Mouse (Mus musculus): ENCODE data around the gene Ube2l3.
"Not testable (repeated sequence)": the region's sequence is repeated elsewhere in the genome, so short reads cannot be mapped to it uniquely, and the experiment has no call there.

Gene Ube2l3

GRCm38 (mm10) chr16:17208389-17209361, 6.2 kb upstream of the Ube2l3 start, which contains the start of gene Rimbp3:
Rimbp3 (plus strand) TSS chr16:17208603.
- DNase-seq = peak; percentile 91

GRCm38 (mm10) chr16:17204990-17205389, 2.5 kb upstream of the Ube2l3 start:
- DNase-seq = peak; percentile 53

DNA sequence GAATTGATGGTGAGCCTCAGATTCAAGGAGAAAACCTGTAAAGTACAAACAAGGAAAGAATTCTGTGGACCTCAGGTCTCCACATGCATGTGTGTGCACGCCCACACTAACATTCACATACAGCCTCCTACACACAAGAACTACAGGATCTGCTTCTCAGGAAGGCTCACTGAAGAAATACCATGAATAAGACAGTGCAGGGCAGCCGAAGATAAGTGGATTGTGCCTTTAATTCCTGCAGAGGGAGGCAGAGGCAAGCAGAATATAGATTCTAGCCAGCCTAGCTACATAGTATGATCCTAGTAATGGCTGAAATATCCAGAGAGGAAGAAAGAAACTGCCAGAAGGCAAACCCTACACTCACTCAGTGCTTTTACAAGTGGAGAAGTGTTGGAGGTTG, 472 bp downstream of the Ube2l3 start:
- DNase-seq = no peak

GRCm38 (mm10) chr16:17200953-17201707, 1.3 kb downstream of the Ube2l3 start:
- peak; percentile 89 for DNase-seq

DNA sequence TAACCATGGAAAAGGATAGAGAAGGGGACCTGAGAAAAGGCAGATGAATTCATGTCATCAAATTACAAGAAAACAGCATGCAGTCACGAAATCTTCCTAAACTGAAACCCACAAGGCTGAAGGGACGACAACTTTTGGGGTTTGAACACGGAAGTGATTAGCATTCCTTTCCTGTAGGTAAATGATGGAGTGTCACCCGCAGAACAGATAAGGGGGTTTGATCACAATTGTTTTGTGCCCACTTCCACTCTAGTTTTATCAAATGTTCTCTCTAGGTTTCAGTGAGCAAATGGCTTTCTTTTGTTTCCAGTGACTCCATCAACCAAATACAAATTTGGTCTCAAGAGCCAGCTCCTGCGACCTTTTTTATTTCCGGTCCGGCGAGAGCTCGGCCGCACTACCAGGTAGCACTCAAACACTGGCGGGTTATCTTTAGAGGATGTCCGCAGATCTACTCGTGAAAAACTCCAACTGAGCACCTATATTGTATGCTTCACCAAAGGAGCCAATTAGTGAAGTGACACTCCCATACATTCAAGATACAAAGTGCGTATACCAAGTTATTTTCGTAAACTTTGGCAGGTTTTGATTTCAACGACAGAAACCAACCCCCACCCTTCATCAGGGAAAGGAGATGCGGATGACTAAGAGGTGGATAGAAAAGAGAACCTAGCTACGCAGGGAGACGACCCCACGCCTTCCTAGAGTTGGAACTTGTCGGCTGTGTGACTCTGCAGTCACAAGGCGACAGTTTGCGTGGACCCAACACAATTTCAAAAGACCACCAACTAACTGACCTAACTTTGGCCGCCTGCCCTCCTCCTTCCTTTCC, 2.1 kb downstream of the Ube2l3 start:
- DNase-seq = no peak

DNA sequence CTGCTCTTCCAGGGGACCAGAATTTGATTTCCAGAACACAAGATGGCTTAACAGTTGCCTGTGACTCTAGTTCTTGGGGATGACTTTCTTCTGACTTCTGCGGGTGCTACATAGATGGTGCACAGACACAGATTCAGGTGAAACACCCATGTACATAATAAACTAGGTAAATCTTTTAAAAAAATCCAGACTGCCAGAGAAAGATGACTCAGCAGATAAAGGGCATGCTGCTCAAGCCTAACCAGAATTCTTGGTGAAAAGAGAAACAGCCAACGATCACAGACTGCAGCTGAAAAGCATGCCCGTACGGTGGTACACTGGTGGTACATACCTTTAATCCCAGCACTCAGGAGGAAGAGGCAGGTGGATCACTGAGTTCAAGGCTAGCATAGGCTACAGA, 8.6 kb downstream of the Ube2l3 start:
- no peak for DNase-seq

DNA sequence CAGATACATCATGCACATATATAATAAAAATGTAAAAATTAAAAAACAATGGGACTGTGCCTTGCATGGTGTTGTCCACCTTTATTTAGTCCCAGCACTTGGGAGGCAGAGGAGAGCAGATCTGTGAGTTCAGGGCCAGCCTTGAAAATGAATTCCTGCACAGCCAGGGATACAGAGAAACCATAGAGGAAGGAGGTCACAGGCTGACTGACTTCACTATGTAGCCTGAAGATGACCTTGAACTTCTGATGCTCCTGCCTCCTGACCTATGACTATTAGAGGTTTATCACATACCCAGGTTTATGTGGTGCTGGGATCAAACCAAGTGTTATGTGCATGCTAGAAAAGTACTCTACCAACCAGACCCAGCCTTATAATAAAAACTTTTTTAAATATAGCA, 17.0 kb downstream of the Ube2l3 start:
- no peak for DNase-seq

- no peak for DNase-seq
These were observed 19.4 kb downstream of the Ube2l3 start for GRCm38 (mm10) chr16:17183003-17183402.

- DNase-seq = no peak
These were observed 20.3 kb downstream of the Ube2l3 start for GRCm38 (mm10) chr16:17182136-17182535.

DNA sequence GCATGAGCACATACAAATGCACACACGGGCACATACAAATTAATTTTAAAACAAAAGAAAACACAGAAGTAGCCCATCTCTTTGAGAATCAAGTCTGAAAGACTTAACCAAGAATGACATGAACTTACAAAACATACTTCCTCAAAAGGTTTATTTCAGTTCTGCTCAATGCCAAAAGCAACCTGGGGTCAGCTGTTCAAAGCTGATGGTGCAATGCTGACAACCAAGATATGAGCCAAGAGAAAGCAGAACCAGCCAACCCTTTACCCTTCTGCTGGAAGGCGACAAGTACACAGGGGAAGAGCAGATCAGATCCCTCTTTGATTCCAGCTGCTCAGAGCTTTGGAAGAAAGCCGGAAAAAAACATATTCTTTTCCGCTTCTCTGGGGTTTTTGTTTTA, 21.1 kb downstream of the Ube2l3 start:
- no peak for DNase-seq

DNA sequence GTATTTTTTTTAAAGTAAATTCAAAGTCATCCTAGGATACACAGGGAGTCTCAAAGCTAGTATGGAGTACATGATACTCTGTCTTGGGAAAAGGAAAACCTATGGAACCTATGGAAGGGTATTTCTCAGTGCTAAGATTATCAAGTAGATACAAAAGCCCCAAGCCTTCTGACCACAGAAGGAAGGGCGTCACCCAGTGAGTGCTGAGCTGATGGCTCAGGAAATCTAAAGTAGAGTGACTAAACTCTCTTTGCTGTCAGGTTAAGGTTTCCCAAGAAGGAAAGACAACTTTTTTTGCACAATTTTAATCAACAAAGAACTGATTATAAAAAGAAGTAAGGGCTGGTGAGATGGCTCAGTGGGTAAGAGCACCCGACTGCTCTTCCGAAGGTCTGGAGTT, 22.7 kb downstream of the Ube2l3 start:
- DNase-seq = no peak

GRCm38 (mm10) chr16:17177623-17178170, 24.8 kb downstream of the Ube2l3 start:
- no peak for DNase-seq

GRCm38 (mm10) chr16:17175765-17176164, 26.7 kb downstream of the Ube2l3 start:
- DNase-seq = no peak

GRCm38 (mm10) chr16:17168049-17168448, 34.4 kb downstream of the Ube2l3 start:
- no peak for DNase-seq

DNA sequence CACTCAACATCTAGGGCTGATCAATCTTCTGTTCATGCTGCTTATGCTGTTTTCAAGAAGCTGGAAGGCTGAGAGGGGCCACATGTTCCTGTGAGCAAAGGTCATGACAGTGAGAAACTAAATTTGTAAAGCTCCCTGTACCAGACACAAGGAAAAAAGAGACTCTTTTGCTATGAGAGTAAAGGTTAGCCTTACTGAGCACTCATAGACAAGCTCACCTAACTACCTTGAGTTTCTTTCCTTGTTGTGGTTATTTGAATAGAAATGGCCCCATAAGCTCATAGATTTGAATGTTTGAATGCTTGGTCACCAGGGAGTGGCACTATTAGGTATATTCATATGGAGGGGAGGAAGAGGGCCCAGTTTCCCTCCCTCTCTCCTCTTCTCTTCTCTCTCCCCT, 35.3 kb downstream of the Ube2l3 start:
- DNase-seq = no peak

GRCm38 (mm10) chr16:17165478-17165877, 37.0 kb downstream of the Ube2l3 start:
- not testable (repeated sequence) for DNase-seq

- no peak for DNase-seq
These were observed 48.1 kb downstream of the Ube2l3 start for GRCm38 (mm10) chr16:17154346-17154745.

GRCm38 (mm10) chr16:17151874-17152273, 50.6 kb downstream of the Ube2l3 start:
- DNase-seq = no peak

GRCm38 (mm10) chr16:17150520-17151258, 51.8 kb downstream of the Ube2l3 start:
- DNase-seq = no peak

- peak; percentile 83 for DNase-seq
These were observed 54.4 kb downstream of the Ube2l3 start for GRCm38 (mm10) chr16:17148084-17148483.

GRCm38 (mm10) chr16:17147391-17147929, 55.0 kb downstream of the Ube2l3 start:
- peak; percentile 53 for DNase-seq

All from thymus, postnatal 4 days (tissue).